Mouse (Mus musculus) layer of hippocampus, adult 2 months (tissue): ENCODE results near the gene Gsk3a. TPM values are rescaled to one million over a fixed set of nuclear protein-coding genes. Genes with fewer than 3 reads are reported as not detected.
"Not testable (repeated sequence)": the region's sequence is repeated elsewhere in the genome, so short reads cannot be mapped to it uniquely, and the experiment has no call there.

Experiments used
- DNase-seq, 2 experiments: peaks; one replicate each; pipeline ENCODE4 v3.0.0; 2022; ENCODE audit warnings: low spot score in 2 of 2
- H3K27ac ChIP-seq: fragments of 200-600 bp; 2 replicates; pipeline ENCODE4 v1.8.1; 2022
- H3K4me3 ChIP-seq: fragments of 200-600 bp; 2 replicates; pipeline ENCODE4 v1.8.1; 2022; ENCODE audit warnings: mild to moderate bottlenecking
- CTCF ChIP-seq: fragments of 200-600 bp; conservative IDR thresholded peaks from 2 replicates; pipeline ENCODE4 v1.8.1; 2022; ENCODE audit warnings: antibody characterized with exemption, mild to moderate bottlenecking, moderate library complexity
- total RNA-seq, 2 experiments: library from RNA; stranded (reverse); gene quantifications; 2 replicates each; pipeline ENCODE4 v1.2.3; 2021

Gsk3a gene
- total RNA-seq, 2 experiments from 2014 or later = 206 to 220 TPM

- no peak for TF ChIP-seq CTCF
- no peak overlapping the region for H3K27ac ChIP-seq
- no peak for DNase-seq
- no peak overlapping the region for H3K4me3 ChIP-seq
Measured at GRCm38 (mm10) chr7:25270652-25271633, 33.3 kb upstream of the Gsk3a start.

- no peak for DNase-seq
- TF ChIP-seq CTCF = no peak
- Histone ChIP-seq H3K4me3 (peak overlapping the region; percentile 77), H3K27ac (peak overlapping the region; percentile 95; the same call in 1 of the 2 replicates)
Measured at GRCm38 (mm10) chr7:25269545-25270271, 32.1 kb upstream of the Gsk3a start.

GRCm38 (mm10) chr7:25269029-25269428, 31.4 kb upstream of the Gsk3a start:
- TF ChIP-seq CTCF = no peak
- H3K27ac ChIP-seq = peak overlapping the region; percentile 95
- no peak for DNase-seq
- H3K4me3 ChIP-seq = peak overlapping the region; percentile 77

- peak overlapping the region; percentile 77 for H3K4me3 ChIP-seq
- DNase-seq = peak in 1 of 2 experiments; percentile 12
- no peak for TF ChIP-seq CTCF
- peak overlapping the region; percentile 95 for H3K27ac ChIP-seq
Measured at GRCm38 (mm10) chr7:25268588-25268987, 30.9 kb upstream of the Gsk3a start.

GRCm38 (mm10) chr7:25267751-25268463, 30.3 kb upstream of the Gsk3a start:
- Histone ChIP-seq H3K27ac (peak overlapping the region; percentile 99), H3K4me3 (peak overlapping the region; percentile 95)
- no peak for TF ChIP-seq CTCF
- peak; percentile 99 to 100 for DNase-seq

- peak; percentile 38 for TF ChIP-seq CTCF
Measured at GRCm38 (mm10) chr7:25267301-25267750, 29.7 kb upstream of the Gsk3a start, which contains the start of gene Cic. Cic (plus strand) TSS chr7:25267704.

GRCm38 (mm10) chr7:25266180-25266962, 28.7 kb upstream of the Gsk3a start:
- Histone ChIP-seq H3K27ac (no peak overlapping the region), H3K4me3 (no peak overlapping the region)
- no peak for DNase-seq
- no peak for TF ChIP-seq CTCF

More at GRCm38 (mm10) chr7:25267301-25267750, 29.7 kb upstream of the Gsk3a start, which contains the start of gene Cic:
- Histone ChIP-seq H3K27ac (peak within 1 kb of the TSS; percentile 99), H3K4me3 (peak within 1 kb of the TSS; percentile 95)
- DNase-seq = peak; percentile 98 to 100

GRCm38 (mm10) chr7:25265743-25266142, 28.1 kb upstream of the Gsk3a start:
- not testable (repeated sequence) for H3K4me3 ChIP-seq, DNase-seq, H3K27ac ChIP-seq

- Histone ChIP-seq H3K27ac (no peak overlapping the region), H3K4me3 (no peak overlapping the region)
- DNase-seq = no peak
- TF ChIP-seq CTCF = no peak
Measured at GRCm38 (mm10) chr7:25263968-25264870, 26.6 kb upstream of the Gsk3a start.

- DNase-seq = no peak
- Histone ChIP-seq H3K27ac (no peak overlapping the region), H3K4me3 (no peak overlapping the region)
- TF ChIP-seq CTCF = no peak
Measured at GRCm38 (mm10) chr7:25261896-25262295, 24.2 kb upstream of the Gsk3a start.

- DNase-seq = peak in 1 of 2 experiments; percentile 13
- no peak for TF ChIP-seq CTCF
- Histone ChIP-seq H3K4me3 (peak overlapping the region; percentile 97), H3K27ac (peak overlapping the region; percentile 99)
Measured at GRCm38 (mm10) chr7:25251822-25252221, 14.2 kb upstream of the Gsk3a start.
